Mouse (Mus musculus): ENCODE measurements around the gene Slc22a23. TPM values are rescaled to one million over a fixed set of nuclear protein-coding genes. Genes with fewer than 3 reads are reported as not detected.

Gene Slc22a23
- total and polyA plus RNA-seq, 2 experiments from 2014 or later, result 14.9 to 145 TPM

DNA sequence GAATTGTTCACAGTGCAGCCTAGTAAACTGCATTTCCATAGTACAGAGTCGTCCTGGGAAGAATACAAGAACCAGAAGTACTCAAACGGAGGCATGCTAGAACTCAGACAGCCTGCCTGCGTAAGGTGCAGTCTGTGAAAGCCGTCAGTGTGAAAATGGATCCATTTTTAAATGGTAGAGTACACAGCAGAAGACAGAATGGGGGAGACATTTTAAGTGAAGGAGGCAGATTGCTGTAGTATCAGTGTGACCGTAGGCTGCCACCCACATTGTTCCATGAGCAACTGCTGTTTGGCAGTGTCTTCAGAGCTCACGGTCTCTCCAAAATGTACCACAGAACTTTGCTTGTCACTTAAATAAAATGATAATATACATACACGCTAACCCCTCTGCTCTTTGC lies 210.7 kb downstream of the Slc22a23 start:
- WGBS, result 13% methylated on average over 7 of the region's 7 CpGs
- ATAC-seq (ENCODE audit: low FRiP score) (no peak), DNase-seq (ENCODE audit: low spot score) (no peak)
- Histone ChIP-seq H3K27ac (ENCODE audit: low read depth, low read length) (peak overlapping the region; percentile 100), H3K4me2 (ENCODE audit: low read depth, low read length, poor library complexity, severe bottlenecking) (peak overlapping the region; percentile 86), H3K36me3 (ENCODE audit: insufficient read depth, low read length) (no peaks in the 10 kb centered on the region), H3K27me3 (ENCODE audit: insufficient read depth, low read length) (no peaks in the 10 kb centered on the region), H3K4me3 (ENCODE audit: low read depth, low read length) (peak overlapping the region; percentile 69; the same call in 1 of the 2 replicates), H3K9ac (replicated peaks; ENCODE audit: low read length, poor library complexity, severe bottlenecking) (peak overlapping the region; percentile 92), H3K9me3 (ENCODE audit: low read length) (no peaks in the 10 kb centered on the region), H3K4me1 (ENCODE audit: insufficient read depth, low read length) (peaks cover 11% of the 10 kb centered on the region; the same call in 1 of the 2 replicates)
- TF ChIP-seq CTCF (IDR thresholded peaks at IDR 0.05), result no peak

DNA sequence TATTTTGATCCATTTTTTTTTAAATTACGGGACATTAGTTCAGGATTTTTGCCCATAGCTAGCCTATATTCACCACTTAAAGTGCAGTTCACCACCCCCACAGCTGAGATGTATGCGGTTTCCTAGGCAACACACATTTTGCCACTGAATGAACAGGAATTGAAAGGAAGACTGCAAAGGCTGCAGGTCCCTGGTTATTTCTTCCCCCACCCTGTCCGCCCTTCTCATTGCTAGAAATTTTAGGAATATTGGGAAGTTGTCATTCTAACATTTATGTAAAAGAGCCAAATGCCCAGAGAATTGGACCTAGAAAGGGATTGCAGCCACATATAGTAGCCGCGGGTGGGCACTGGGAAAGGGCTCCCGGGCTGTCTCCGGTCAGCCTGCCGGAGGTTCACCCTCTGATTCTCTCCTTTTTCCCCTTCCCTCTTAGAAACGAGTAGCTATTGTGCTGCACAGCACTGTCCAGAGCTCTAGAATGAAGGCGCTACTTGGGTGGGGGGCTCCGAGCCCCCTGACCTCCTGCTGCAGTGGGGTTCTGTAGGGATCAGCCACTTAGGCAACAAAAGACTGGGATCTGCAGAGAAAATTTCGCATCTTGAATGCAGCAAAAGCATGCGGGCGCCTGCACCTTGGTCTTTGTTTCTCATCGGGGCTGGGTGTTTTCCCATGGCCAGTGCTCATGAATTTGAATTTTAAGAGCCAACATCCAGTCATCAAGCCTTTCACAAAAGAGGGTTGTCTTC lies 211.5 kb downstream of the Slc22a23 start:
- Histone ChIP-seq H3K27me3 (ENCODE audit: insufficient read depth, low read length) (no peaks in the 10 kb centered on the region), H3K4me1 (ENCODE audit: insufficient read depth, low read length) (peaks cover 11% of the 10 kb centered on the region; the same call in 1 of the 2 replicates), H3K4me3 (ENCODE audit: low read depth, low read length) (peak overlapping the region; percentile 69), H3K4me2 (ENCODE audit: low read depth, low read length, poor library complexity, severe bottlenecking) (peak overlapping the region; percentile 86), H3K9ac (replicated peaks; ENCODE audit: low read length, poor library complexity, severe bottlenecking) (peak overlapping the region; percentile 92), H3K9me3 (ENCODE audit: low read length) (no peaks in the 10 kb centered on the region), H3K27ac (ENCODE audit: low read depth, low read length) (peak overlapping the region; percentile 100), H3K36me3 (ENCODE audit: insufficient read depth, low read length) (0 out of 2 replicates have a peak, but pooled peaks cover 3% of the 10 kb centered on the region)
- TF ChIP-seq CTCF (IDR thresholded peaks at IDR 0.05), result no peak
- WGBS, result 4% methylated on average over 15 of the region's 15 CpGs
- no peak for ATAC-seq (ENCODE audit: low FRiP score)
- peak; percentile 79 for DNase-seq (ENCODE audit: low spot score)

- peak overlapping the region; percentile 86 for H3K4me2 ChIP-seq (ENCODE audit: low read depth, low read length, poor library complexity, severe bottlenecking)
- H3K36me3 ChIP-seq (ENCODE audit: insufficient read depth, low read length), result 0 out of 2 replicates have a peak, but pooled peaks cover 3% of the 10 kb centered on the region
- TF ChIP-seq CTCF (IDR thresholded peaks at IDR 0.05), result no peak
- H3K4me1 ChIP-seq (ENCODE audit: insufficient read depth, low read length), result peaks cover 11% of the 10 kb centered on the region; the same call in 1 of the 2 replicates
- DNase-seq (ENCODE audit: low spot score) (no peak), ATAC-seq (ENCODE audit: low FRiP score) (no peak)
- H3K9me3 ChIP-seq (ENCODE audit: low read length), result no peaks in the 10 kb centered on the region
- WGBS, result 5% methylated on average over 6 of the region's 6 CpGs
- H3K9ac ChIP-seq (replicated peaks; ENCODE audit: low read length, poor library complexity, severe bottlenecking), result peak overlapping the region; percentile 92
- peak overlapping the region; percentile 100 for H3K27ac ChIP-seq (ENCODE audit: low read depth, low read length)
- H3K27me3 ChIP-seq (ENCODE audit: insufficient read depth, low read length), result no peaks in the 10 kb centered on the region
- peak overlapping the region; percentile 69 for H3K4me3 ChIP-seq (ENCODE audit: low read depth, low read length)
Observed at GRCm38 (mm10) chr13:34132875-34133274, 212.1 kb downstream of the Slc22a23 start.

GRCm38 (mm10) chr13:34132299-34132698 lies 212.7 kb downstream of the Slc22a23 start:
- H3K4me2 ChIP-seq (ENCODE audit: low read depth, low read length, poor library complexity, severe bottlenecking), result peak overlapping the region; percentile 86
- H3K4me3 ChIP-seq (ENCODE audit: low read depth, low read length), result peak overlapping the region; percentile 69
- H3K27me3 ChIP-seq (ENCODE audit: insufficient read depth, low read length), result no peaks in the 10 kb centered on the region
- DNase-seq (ENCODE audit: low spot score) (no peak), ATAC-seq (ENCODE audit: low FRiP score) (no peak)
- peak overlapping the region; percentile 92 for H3K9ac ChIP-seq (replicated peaks; ENCODE audit: low read length, poor library complexity, severe bottlenecking)
- peaks cover 11% of the 10 kb centered on the region; the same call in 1 of the 2 replicates for H3K4me1 ChIP-seq (ENCODE audit: insufficient read depth, low read length)
- 0 out of 2 replicates have a peak, but pooled peaks cover 3% of the 10 kb centered on the region for H3K36me3 ChIP-seq (ENCODE audit: insufficient read depth, low read length)
- no peaks in the 10 kb centered on the region for H3K9me3 ChIP-seq (ENCODE audit: low read length)
- peak overlapping the region; percentile 100 for H3K27ac ChIP-seq (ENCODE audit: low read depth, low read length)
- no peak for TF ChIP-seq CTCF (IDR thresholded peaks at IDR 0.05)
- under 1% methylated on average over 15 of the region's 15 CpGs for WGBS

DNA sequence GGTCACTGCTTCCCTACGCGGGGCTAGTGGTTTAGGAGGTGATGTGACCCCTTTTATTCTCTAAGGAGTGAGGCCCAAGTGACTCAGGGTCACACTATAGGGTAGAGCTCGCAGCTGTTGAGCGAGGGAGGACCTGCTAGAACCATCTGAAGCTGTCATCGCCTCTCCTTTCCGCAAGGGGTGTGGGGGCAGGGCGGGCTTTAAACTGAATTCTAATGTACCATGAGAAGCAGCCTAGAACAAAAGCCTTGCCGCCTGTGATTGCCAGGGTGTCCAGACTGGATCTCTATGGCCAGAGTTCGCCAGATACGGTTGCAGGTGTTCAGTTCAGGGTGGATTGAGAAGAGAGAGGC lies 213.3 kb downstream of the Slc22a23 start:
- 1% methylated on average over 10 of the region's 10 CpGs for WGBS
- H3K4me2 ChIP-seq (ENCODE audit: low read depth, low read length, poor library complexity, severe bottlenecking), result peak overlapping the region; percentile 86
- ATAC-seq (ENCODE audit: low FRiP score), result peak; percentile 42
- peak; percentile 92 for DNase-seq (ENCODE audit: low spot score)
- H3K36me3 ChIP-seq (ENCODE audit: insufficient read depth, low read length), result 0 out of 2 replicates have a peak, but pooled peaks cover 3% of the 10 kb centered on the region
- peak; percentile 59 for TF ChIP-seq CTCF (IDR thresholded peaks at IDR 0.05)
- no peaks in the 10 kb centered on the region for H3K27me3 ChIP-seq (ENCODE audit: insufficient read depth, low read length)
- peak overlapping the region; percentile 69 for H3K4me3 ChIP-seq (ENCODE audit: low read depth, low read length)
- H3K9ac ChIP-seq (replicated peaks; ENCODE audit: low read length, poor library complexity, severe bottlenecking), result peak overlapping the region; percentile 92
- peak overlapping the region; percentile 100 for H3K27ac ChIP-seq (ENCODE audit: low read depth, low read length)
- H3K4me1 ChIP-seq (ENCODE audit: insufficient read depth, low read length), result peaks cover 10% of the 10 kb centered on the region; the same call in 1 of the 2 replicates
- H3K9me3 ChIP-seq (ENCODE audit: low read length), result no peaks in the 10 kb centered on the region

All from midbrain, postnatal 0 days (tissue).